Comparison of ENCODE assay signal across 8 mouse cellular contexts in genomic region chr1:72945750-72946102, GRCm38 (mm10).
A peak's percentile ranks its signal among the peaks of the same experiment; 100 is the strongest.
DNase-seq lines count a peak whose midpoint lies in the region; ATAC-seq and TF ChIP-seq lines count a peak whose summit lies in the region.

No protein-coding gene starts in this region.

- peak overlapping the region; percentile 63 for H3K9ac ChIP-seq in heart, embryonic 16.5 days (ENCODE audit: low read length)
- no peak overlapping the region for H3K9ac ChIP-seq in embryonic facial prominence, embryonic 15.5 days
- H3K9ac ChIP-seq in intestine, postnatal 0 days (ENCODE audit: low read depth, low read length), result no peak overlapping the region
- H3K9ac ChIP-seq in midbrain, postnatal 0 days (replicated peaks; ENCODE audit: low read length, poor library complexity, severe bottlenecking), result no peak overlapping the region

- H3K27ac ChIP-seq in heart, embryonic 16.5 days (ENCODE audit: low read length), result peak overlapping the region; percentile 86
- 0 out of 2 replicates have a peak overlapping the region, but pooled peaks have one; percentile 34 for H3K27ac ChIP-seq in embryonic facial prominence, embryonic 15.5 days (replicated peaks)
- H3K27ac ChIP-seq in intestine, postnatal 0 days (ENCODE audit: low read depth, low read length), result peak overlapping the region; percentile 57
- H3K27ac ChIP-seq in midbrain, postnatal 0 days (ENCODE audit: low read depth, low read length), result no peak overlapping the region

- no peak overlapping the region for H3K4me3 ChIP-seq in heart, embryonic 16.5 days (ENCODE audit: low read length)
- peak overlapping the region; percentile 18; the same call in 1 of the 2 replicates for H3K4me3 ChIP-seq in embryonic facial prominence, embryonic 15.5 days (replicated peaks)
- no peak overlapping the region for H3K4me3 ChIP-seq in intestine, postnatal 0 days (ENCODE audit: low read depth, low read length)
- H3K4me3 ChIP-seq in midbrain, postnatal 0 days (ENCODE audit: low read depth, low read length), result no peak overlapping the region

- 32% methylated on average over 9 of the region's 9 CpGs for WGBS in heart, embryonic 16.5 days
- WGBS in embryonic facial prominence, embryonic 15.5 days, result 18% methylated on average over 9 of the region's 9 CpGs
- 14% methylated on average over 9 of the region's 9 CpGs for WGBS in intestine, postnatal 0 days
- WGBS in midbrain, postnatal 0 days, result 18% methylated on average over 9 of the region's 9 CpGs

- TF ChIP-seq CTCF in intestine, postnatal 0 days (IDR thresholded peaks at IDR 0.05; ENCODE audit: low read depth), result no peak
- TF ChIP-seq CTCF in midbrain, postnatal 0 days (IDR thresholded peaks at IDR 0.05), result no peak

- DNase-seq in heart, postnatal 14 days, result no peak
- no peak for DNase-seq in midbrain, postnatal 0 days (ENCODE audit: low spot score)
- no peak for DNase-seq in cerebellum, adult 11-12 months
- no peak for DNase-seq in gastrocnemius, postnatal 10 days
- DNase-seq in embryo, embryonic 10.5 days (ENCODE audit: low spot score), result no peak

- H3K4me1 ChIP-seq in heart, embryonic 16.5 days (ENCODE audit: control insufficient read depth, insufficient read depth, low read length), result peaks cover 44% of the 10 kb centered on the region
- H3K4me1 ChIP-seq in embryonic facial prominence, embryonic 15.5 days, result peaks cover 23% of the 10 kb centered on the region
- peaks cover 10% of the 10 kb centered on the region; the same call in 1 of the 2 replicates for H3K4me1 ChIP-seq in intestine, postnatal 0 days (replicated peaks; ENCODE audit: control insufficient read depth, insufficient read depth, low read length)
- H3K4me1 ChIP-seq in midbrain, postnatal 0 days (ENCODE audit: insufficient read depth, low read length), result 0 out of 2 replicates have a peak, but pooled peaks cover 4% of the 10 kb centered on the region

- intact Hi-C loops in heart, postnatal 14 days (cut with DNase I), result no loop called here

- no peaks in the 10 kb centered on the region for H3K27me3 ChIP-seq in heart, embryonic 16.5 days (ENCODE audit: control insufficient read depth, insufficient read depth, low read length)
- no peaks in the 10 kb centered on the region for H3K27me3 ChIP-seq in embryonic facial prominence, embryonic 15.5 days
- H3K27me3 ChIP-seq in intestine, postnatal 0 days (replicated peaks; ENCODE audit: control insufficient read depth, insufficient read depth, low read length), result no peaks in the 10 kb centered on the region
- no peaks in the 10 kb centered on the region for H3K27me3 ChIP-seq in midbrain, postnatal 0 days (ENCODE audit: insufficient read depth, low read length)

- H3K9me3 ChIP-seq in heart, embryonic 16.5 days (replicated peaks; ENCODE audit: control insufficient read depth, low read length), result no peaks in the 10 kb centered on the region
- no peaks in the 10 kb centered on the region for H3K9me3 ChIP-seq in embryonic facial prominence, embryonic 15.5 days (replicated peaks)
- H3K9me3 ChIP-seq in intestine, postnatal 0 days (ENCODE audit: control insufficient read depth), result no peaks in the 10 kb centered on the region
- no peaks in the 10 kb centered on the region for H3K9me3 ChIP-seq in midbrain, postnatal 0 days (ENCODE audit: low read length)

- H3K36me3 ChIP-seq in heart, embryonic 16.5 days (ENCODE audit: control insufficient read depth, insufficient read depth), result no peaks in the 10 kb centered on the region
- H3K36me3 ChIP-seq in embryonic facial prominence, embryonic 15.5 days, result no peaks in the 10 kb centered on the region
- no peaks in the 10 kb centered on the region for H3K36me3 ChIP-seq in intestine, postnatal 0 days (ENCODE audit: control insufficient read depth, insufficient read depth)
- H3K36me3 ChIP-seq in midbrain, postnatal 0 days (ENCODE audit: insufficient read depth, low read length), result no peaks in the 10 kb centered on the region

- no peak for ATAC-seq in heart, embryonic 16.5 days (replicated peaks; ENCODE audit: extremely low read depth, insufficient read depth, low FRiP score)
- no peak for ATAC-seq in embryonic facial prominence, embryonic 15.5 days (ENCODE audit: insufficient number of reproducible peaks, low FRiP score, low TSS enrichment, low read depth)
- ATAC-seq in intestine, postnatal 0 days, result 0 out of 2 replicates have a peak, but pooled peaks have one; percentile 2
- no peak for ATAC-seq in midbrain, postnatal 0 days (ENCODE audit: low FRiP score)

- peak overlapping the region; percentile 51 for H3K4me2 ChIP-seq in heart, embryonic 16.5 days (ENCODE audit: low read depth, low read length)
- peak overlapping the region; percentile 42 for H3K4me2 ChIP-seq in embryonic facial prominence, embryonic 15.5 days (replicated peaks)
- peak overlapping the region; percentile 51 for H3K4me2 ChIP-seq in intestine, postnatal 0 days (replicated peaks; ENCODE audit: low read depth)
- peak overlapping the region; percentile 29; the same call in 1 of the 2 replicates for H3K4me2 ChIP-seq in midbrain, postnatal 0 days (ENCODE audit: low read depth, low read length, poor library complexity, severe bottlenecking)
